Mouse (Mus musculus) olfactory bulb, adult 2 months (tissue): ENCODE results near the gene Nfic. TPM values are rescaled to one million over a fixed set of nuclear protein-coding genes. Genes with fewer than 3 reads are reported as not detected.

ENCODE experiments used
- H3K27ac ChIP-seq: fragments of 200-500 bp; 2 replicates; pipeline ENCODE4 v1.5.1; 2012; ENCODE audit warnings: low read depth, low read length; ENCODE audit not compliant: insufficient read depth
- H3K4me1 ChIP-seq: fragments of 200-500 bp; 2 replicates; pipeline ENCODE4 v1.6.1; 2012; ENCODE audit warnings: low read length; ENCODE audit not compliant: control insufficient read depth, insufficient read depth
- H3K4me3 ChIP-seq: fragments of 200-500 bp; 2 replicates; pipeline ENCODE4 v1.5.1; 2012; ENCODE audit warnings: mild to moderate bottlenecking, low read depth, low read length, moderate library complexity; ENCODE audit not compliant: insufficient read depth
- CTCF ChIP-seq: fragments of 200-500 bp; IDR thresholded peaks from 2 replicates; pipeline ENCODE4 v1.5.1; 2012; ENCODE audit warnings: low read depth, mild to moderate bottlenecking, low read length, moderate library complexity; ENCODE audit not compliant: insufficient read depth
- POLR2A ChIP-seq: fragments of 200-500 bp; IDR thresholded peaks from 2 replicates; pipeline ENCODE4 v1.6.1; 2012; ENCODE audit warnings: mild to moderate bottlenecking, low read depth, low read length, moderate library complexity; ENCODE audit not compliant: insufficient read depth
- WGBS: fragments of 180-500 bp; shearing (Covaris S2); methylation state at CpG from one replicate; pipeline ENCODE4 v1.1.7; 2018; 5-methylcytosine and 5-hydroxymethylcytosine counted together
- polyA plus RNA-seq: library from polyadenylated mRNA; stranded (reverse); fragments of >200 nt; gene quantifications from 2 replicates; pipeline ENCODE4 v1.2.4, GENCODE M21; 2012; ENCODE audit warnings: low replicate concordance; ENCODE audit not compliant: missing spikeins, insufficient read depth, insufficient read length

Nfic gene
- polyA plus RNA-seq, 1 experiment: not detected

DNA sequence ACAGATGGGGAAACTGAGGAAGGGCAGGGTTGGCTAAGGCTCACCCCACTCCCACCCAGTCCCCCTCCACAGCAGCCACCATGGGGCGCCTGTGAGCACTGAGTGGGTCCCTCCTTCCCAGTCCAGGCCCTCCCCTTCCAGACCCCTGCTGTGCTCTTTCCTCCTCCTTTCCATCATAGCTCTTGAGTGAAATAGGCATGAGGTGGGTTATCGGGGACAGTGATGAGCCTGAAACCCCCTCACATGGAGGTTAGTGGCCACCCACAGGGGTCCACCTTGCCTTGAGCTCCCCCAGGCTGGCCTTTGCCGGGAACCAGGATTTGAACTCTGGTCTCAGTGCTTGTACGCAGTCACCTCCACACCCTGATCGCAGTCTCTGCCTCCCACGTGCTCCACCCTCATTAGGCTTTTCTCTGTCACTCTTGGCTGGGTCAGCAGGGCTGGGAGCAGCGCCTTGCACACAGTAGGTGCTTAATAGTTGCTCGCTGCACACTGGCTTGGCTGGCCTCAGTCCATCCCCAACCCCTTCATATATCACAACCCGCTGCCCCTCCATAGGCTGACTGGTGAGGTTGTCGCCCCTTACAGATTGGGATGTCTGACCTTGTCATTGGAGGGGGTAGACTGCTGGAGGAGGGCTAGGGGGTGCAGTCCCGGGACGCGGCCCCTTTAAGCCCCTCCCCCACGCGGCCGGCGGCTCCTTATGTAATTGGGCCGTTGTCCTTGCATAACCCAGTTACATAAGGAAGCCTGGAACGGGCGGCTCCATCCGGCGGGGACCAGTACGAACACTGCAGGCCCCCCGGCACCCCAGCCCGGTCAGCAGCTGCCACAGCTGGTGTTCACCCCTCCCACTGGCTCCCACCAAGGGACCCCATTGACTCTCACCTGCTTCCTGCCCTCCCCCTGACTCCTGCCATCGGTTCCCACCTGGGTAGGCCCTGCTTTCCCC is 41.8 kb downstream of the Nfic start:
- peaks cover 97% of the 10 kb centered on the region for H3K4me1 ChIP-seq
- 22% methylated on average over 26 of the region's 26 CpGs for WGBS
- TF ChIP-seq POLR2A: no peak
- TF ChIP-seq CTCF: no peak
- peak overlapping the region; percentile 91 for H3K27ac ChIP-seq
- peak overlapping the region; percentile 24 for H3K4me3 ChIP-seq

DNA sequence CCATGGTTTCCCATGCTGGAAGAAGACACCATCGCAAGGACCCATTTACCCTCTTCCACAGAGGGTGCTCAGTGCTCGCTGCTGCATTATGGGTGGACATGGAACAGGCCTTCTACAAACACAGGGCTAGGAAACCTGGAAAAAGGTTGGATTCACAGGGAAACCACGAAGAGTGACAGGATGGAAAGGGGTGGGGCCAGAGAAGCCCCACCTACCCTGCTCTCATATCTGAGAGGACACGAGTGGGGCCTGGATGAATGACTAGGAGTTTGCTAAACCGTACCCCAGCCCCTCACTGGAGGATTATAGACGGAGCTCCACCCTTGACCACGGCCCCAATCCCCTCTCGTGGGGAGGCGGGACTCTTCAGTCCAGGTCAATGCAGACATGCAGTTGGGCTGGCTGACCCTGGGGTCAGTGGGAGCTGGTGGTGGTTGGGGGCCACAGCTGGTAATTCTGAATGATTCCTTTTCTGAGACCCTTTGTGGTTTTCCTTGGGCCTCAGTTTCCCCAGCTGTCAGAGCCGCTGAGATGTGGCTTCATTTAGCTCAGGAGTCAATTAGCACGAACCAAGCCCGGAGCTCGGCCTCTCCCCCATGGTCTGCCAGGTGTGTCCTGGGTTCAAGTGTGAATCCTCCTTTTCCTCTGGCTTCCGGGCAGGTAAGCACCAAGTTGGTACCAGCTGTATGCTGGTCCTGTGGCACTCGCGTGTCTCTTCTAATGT is 42.7 kb downstream of the Nfic start:
- peak overlapping the region; percentile 88 for H3K27ac ChIP-seq
- H3K4me3 ChIP-seq: no peak overlapping the region
- TF ChIP-seq POLR2A (no peak), CTCF (no peak)
- H3K4me1 ChIP-seq: peaks cover 98% of the 10 kb centered on the region
- 77% methylated on average over 16 of the region's 16 CpGs for WGBS

DNA sequence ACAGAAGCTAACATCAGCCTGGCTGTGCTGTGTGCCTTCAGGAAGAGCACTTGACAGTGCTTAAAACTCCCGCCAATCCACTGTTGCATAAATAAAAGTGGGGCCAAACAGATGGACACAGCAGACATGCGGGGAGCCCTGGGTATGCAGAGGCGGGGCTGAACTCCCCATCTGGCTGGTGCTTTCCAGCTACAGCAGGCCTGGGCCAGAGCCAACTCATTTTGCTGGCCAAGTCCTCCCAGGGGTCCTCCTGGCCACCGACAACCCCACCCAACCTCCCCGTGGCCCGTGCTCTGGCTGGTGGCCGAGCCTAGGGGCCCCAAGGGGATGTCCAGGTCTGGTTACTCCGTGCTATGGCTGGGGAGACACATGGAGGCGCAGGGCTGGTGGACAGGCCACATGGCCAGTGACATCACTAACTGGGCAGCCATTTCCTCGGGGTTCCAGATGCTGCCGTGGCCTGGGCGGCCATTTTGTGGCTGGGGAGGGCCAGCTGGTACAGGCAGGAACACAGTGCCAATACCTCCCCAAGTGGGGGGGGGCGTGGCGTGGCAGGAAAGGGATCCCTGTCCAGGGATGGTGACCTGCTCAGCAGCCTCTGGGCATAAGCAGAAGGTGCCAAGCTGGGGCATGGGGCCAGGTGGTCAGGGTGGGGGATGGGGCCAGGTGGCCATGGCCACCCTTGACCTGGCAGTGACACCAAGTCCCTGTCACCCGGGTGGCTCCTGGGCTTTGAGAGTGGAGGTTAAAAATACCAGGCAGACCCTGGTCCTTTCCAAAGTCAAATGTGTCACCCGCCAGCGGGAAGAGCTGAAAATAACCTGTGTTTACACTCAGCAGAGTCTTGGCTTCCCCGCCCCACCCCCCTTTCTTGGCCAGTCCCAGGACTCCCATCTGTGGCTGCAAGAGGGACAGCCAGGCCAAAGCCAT is 43.7 kb downstream of the Nfic start:
- Histone ChIP-seq H3K27ac (peak overlapping the region; percentile 88), H3K4me1 (peaks cover 97% of the 10 kb centered on the region), H3K4me3 (no peak overlapping the region)
- 31% methylated on average over 18 of the region's 18 CpGs for WGBS
- no peak for TF ChIP-seq POLR2A
- TF ChIP-seq CTCF: no peak; the same call in 1 of the 2 replicates

DNA sequence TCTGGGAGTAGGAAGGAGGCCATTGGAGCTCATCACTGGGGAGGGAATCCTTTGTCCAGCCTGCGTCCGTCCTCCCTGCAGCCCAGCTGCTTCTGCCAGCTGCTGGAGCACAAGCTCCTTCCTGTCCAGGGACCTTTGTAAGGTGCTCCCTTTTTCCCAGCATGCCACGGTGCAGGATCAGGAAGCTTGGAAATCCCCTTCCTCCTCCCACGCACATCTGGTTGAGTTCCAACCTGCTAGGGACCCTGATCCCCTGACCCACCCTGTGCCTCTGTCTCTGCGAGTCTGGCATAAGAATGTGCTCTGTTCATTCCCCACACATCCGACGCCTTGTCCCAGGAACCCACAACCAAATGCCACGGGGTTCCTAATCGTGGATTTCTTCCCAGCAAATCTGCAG is 44.5 kb downstream of the Nfic start:
- TF ChIP-seq CTCF: no peak
- no peak for TF ChIP-seq POLR2A
- peaks cover 91% of the 10 kb centered on the region for H3K4me1 ChIP-seq
- H3K4me3 ChIP-seq: no peak overlapping the region
- peak overlapping the region; percentile 88 for H3K27ac ChIP-seq
- 56% methylated on average over 9 of the region's 9 CpGs for WGBS

DNA sequence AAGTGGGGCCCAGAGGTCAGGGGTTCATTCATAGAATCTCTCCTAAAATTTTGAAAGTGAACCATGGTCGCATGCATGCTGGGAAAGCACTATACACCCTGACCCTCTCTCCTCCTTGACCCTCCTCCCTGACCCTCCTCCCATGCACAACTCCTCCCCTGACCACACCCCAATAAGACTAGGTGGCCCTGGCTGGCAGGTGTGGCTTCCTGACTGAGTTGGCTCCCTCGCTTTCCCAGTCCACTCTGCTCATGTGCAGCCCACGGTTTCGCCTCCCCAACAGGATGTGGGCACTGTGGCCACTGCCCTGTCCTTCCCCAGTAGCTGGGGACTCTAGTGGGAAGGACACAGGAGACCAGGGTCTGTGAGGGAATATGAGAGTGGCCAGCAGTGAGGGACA is 45.1 kb downstream of the Nfic start:
- H3K4me3 ChIP-seq: no peak overlapping the region
- H3K27ac ChIP-seq: peak overlapping the region; percentile 88
- TF ChIP-seq CTCF (no peak), POLR2A (no peak)
- 78% methylated on average over 4 of the region's 4 CpGs for WGBS
- peaks cover 85% of the 10 kb centered on the region for H3K4me1 ChIP-seq

DNA sequence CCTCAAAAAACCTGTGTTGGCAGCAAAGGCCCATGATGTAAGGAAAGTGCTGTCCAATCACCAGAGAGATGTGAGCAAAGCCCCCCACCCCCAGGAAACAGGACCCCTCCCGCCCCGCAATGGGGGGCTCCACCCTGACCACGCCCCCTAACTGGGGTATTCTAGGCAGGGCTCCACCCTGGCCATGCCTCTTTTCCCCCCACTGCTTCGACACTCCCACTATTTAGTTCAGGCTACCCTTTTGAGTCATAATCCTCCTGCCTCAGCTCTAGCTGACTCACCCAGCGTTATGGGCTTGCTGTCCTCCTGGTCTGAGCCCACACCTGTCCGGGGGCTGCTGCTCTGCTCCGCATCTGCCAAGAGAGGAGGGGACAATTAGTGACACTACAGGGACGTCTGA is 46.1 kb downstream of the Nfic start:
- H3K4me1 ChIP-seq: peaks cover 75% of the 10 kb centered on the region
- H3K4me3 ChIP-seq: no peak overlapping the region
- H3K27ac ChIP-seq: no peak overlapping the region
- TF ChIP-seq POLR2A: no peak
- no peak for TF ChIP-seq CTCF
- 30% methylated on average over 8 of the region's 8 CpGs for WGBS

DNA sequence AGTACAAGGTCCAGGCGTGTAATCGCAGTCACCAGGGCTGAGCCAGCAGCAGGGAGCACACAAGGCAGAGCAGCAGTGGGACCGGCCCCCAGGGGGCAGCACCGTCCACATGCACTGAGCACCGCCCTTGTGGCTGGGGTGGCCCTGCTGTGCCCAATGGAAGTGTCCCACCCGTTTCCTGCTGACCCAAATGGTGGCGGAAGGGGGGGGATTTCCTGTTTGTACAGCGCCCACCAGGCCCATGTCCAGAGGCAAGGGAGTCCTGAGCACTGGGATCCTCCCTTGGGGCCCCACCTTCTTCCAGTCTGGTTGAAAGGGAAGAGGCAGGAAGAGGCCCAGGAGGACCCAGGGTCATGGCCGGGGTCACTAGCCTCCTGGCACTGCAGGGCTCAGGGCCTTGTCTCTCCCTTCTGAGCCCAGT is 46.6 kb downstream of the Nfic start:
- TF ChIP-seq POLR2A: no peak
- TF ChIP-seq CTCF: peak; percentile 77; the same call in 1 of the 2 replicates
- Histone ChIP-seq H3K4me1 (peaks cover 70% of the 10 kb centered on the region), H3K27ac (no peak overlapping the region), H3K4me3 (no peak overlapping the region)
- WGBS: 35% methylated on average over 9 of the region's 9 CpGs

DNA sequence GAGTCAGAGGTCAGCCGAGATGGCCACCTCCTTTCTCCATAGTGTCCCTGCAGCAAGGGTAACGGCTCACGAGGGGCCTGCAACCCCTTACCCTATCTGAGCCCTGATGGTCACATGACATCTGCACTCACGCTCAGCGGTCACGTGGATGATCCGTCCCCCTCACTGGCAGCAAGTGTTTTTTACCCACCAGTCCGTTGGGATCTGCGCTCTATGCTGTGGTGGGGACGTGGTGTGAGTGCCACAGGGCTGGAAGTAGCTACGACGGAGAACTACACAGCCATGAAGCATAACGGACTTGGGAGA is 47.1 kb downstream of the Nfic start:
- H3K27ac ChIP-seq: no peak overlapping the region
- TF ChIP-seq POLR2A (no peak), CTCF (no peak)
- H3K4me1 ChIP-seq: peaks cover 65% of the 10 kb centered on the region

More for the DNA sequence above, 47.1 kb downstream of the Nfic start:
- H3K4me3 ChIP-seq: no peak overlapping the region
- WGBS: 68% methylated on average over 13 of the region's 13 CpGs
